Mouse (Mus musculus): ENCODE results near the gene Ppp1r13b. TPM values are rescaled to one million over a fixed set of nuclear protein-coding genes. Genes with fewer than 3 reads are reported as not detected.

Gene Ppp1r13b
- polyA plus RNA-seq, 1 experiment from 2014 or later = 12.5 TPM

- no peak overlapping the region for H3K4me2 ChIP-seq
- WGBS = 90% methylated on average over 4 of the region's 4 CpGs
- peaks cover 34% of the 10 kb centered on the region for H3K36me3 ChIP-seq
- no peak overlapping the region for H3K9ac ChIP-seq
- H3K27me3 ChIP-seq (replicated peaks) = no peaks in the 10 kb centered on the region
- no peak for ATAC-seq (ENCODE audit: extremely low read depth, insufficient number of reproducible peaks, low FRiP score, low TSS enrichment)
- H3K27ac ChIP-seq (replicated peaks) = no peak overlapping the region
- H3K9me3 ChIP-seq = no peaks in the 10 kb centered on the region
- 0 out of 2 replicates have a peak, but pooled peaks cover 7% of the 10 kb centered on the region for H3K4me1 ChIP-seq
- H3K4me3 ChIP-seq = no peak overlapping the region
Measured at GRCm38 (mm10) chr12:111845953-111846352, 62.0 kb downstream of the Ppp1r13b start.

DNA sequence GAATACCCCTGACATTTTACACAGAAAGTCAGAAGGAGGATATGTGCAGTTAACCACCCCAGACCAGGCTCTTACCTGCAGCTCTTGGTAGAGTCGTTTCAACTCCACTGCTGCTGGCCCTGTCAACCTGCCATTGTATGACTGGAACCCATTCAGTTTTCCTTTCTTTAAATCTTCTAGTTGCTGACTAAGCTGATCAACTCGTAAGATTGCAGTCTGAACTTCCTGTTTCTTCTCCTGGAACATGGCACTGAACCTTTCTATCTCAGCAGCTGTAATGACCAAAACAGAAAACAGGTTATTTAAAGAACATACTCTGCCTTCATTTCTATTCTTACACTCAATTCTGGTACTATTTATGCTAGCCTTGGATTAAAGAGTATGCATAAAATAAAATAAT lies 64.4 kb downstream of the Ppp1r13b start:
- no peak for ATAC-seq (ENCODE audit: extremely low read depth, insufficient number of reproducible peaks, low FRiP score, low TSS enrichment)
- Histone ChIP-seq H3K4me3 (no peak overlapping the region), H3K27me3 (replicated peaks) (no peaks in the 10 kb centered on the region), H3K4me1 (0 out of 2 replicates have a peak, but pooled peaks cover 5% of the 10 kb centered on the region), H3K36me3 (peaks cover 55% of the 10 kb centered on the region), H3K4me2 (no peak overlapping the region), H3K9me3 (no peaks in the 10 kb centered on the region), H3K9ac (no peak overlapping the region), H3K27ac (replicated peaks) (no peak overlapping the region)
- WGBS = 50% methylated on average over 2 of the region's 2 CpGs

DNA sequence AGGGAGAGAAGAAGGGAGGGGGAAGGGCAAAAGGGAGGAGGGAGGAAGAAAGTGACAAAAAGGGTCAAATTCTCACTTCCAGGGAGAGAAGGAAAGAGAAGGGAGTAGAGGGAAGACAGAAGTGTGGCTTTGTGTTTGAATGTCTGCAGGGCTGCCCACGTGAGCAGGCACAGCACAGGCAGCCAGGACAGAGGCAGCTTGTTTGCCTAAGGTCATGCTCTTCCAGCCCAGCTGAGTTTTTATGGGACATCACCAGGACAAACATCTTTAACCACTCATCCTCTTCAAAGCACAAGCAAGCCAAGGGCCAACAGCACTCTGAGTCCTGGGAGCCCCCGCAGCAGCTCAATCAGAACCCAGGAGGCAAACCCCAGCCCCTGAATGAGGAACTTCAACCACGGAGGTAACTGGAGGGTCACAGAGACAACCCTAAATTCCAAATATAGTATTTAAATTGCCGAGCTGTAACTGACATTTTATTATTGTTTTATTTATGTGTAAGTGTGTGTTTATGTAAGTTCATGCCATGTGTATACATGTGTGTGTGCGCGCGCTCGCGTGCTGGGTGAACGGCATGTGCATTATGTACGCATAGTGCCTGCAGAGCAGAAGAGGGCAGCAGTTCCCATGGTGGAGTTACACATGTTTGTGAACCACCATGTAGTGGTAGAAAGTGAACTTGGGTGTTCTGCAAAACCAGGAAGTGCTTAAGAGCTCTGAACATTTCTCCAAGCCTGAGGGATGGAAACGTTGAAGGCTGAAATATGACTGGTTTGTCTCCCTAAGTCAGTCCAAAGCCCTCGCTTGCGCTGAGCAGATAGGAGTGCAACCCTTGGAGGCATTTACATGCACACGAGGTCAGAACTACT lies 65.1 kb downstream of the Ppp1r13b start:
- Histone ChIP-seq H3K4me2 (no peak overlapping the region), H3K27me3 (replicated peaks) (no peaks in the 10 kb centered on the region), H3K9me3 (no peaks in the 10 kb centered on the region), H3K27ac (replicated peaks) (no peak overlapping the region), H3K9ac (no peak overlapping the region), H3K4me3 (no peak overlapping the region), H3K36me3 (peaks cover 62% of the 10 kb centered on the region), H3K4me1 (0 out of 2 replicates have a peak, but pooled peaks cover 4% of the 10 kb centered on the region)
- ATAC-seq (ENCODE audit: extremely low read depth, insufficient number of reproducible peaks, low FRiP score, low TSS enrichment) = no peak
- WGBS = 83% methylated on average over 15 of the region's 15 CpGs

- H3K4me2 ChIP-seq = no peak overlapping the region
- 86% methylated on average over 10 of the region's 10 CpGs for WGBS
- H3K9ac ChIP-seq = no peak overlapping the region
- H3K4me1 ChIP-seq = no peaks in the 10 kb centered on the region
- no peak for ATAC-seq (ENCODE audit: extremely low read depth, insufficient number of reproducible peaks, low FRiP score, low TSS enrichment)
- H3K27ac ChIP-seq (replicated peaks) = no peak overlapping the region
- no peak overlapping the region for H3K4me3 ChIP-seq
- H3K27me3 ChIP-seq (replicated peaks) = no peaks in the 10 kb centered on the region
- no peaks in the 10 kb centered on the region for H3K9me3 ChIP-seq
- peaks cover 100% of the 10 kb centered on the region for H3K36me3 ChIP-seq
Measured at GRCm38 (mm10) chr12:111833457-111833856, 74.5 kb downstream of the Ppp1r13b start.

DNA sequence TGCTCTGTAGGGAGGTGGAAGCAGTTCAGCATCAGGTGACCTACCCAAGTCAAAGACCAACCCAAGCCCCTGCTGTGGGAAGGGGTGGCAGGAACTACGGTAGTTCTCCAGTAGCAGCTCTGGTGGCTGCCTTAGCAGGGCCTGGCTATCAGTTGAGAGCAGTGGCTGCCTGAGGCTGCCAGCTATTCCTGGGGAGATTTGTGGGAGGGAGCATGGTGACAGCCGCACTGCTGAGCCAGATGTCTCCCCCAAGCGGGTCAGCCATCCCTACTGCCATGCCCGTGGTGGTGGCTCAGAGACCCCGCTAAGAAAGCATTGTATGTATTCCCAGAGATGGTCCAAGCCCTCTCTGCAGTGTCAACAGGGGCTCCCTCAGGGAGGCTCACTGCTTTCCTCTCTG lies 75.3 kb downstream of the Ppp1r13b start:
- Histone ChIP-seq H3K27ac (replicated peaks) (no peak overlapping the region), H3K9me3 (no peaks in the 10 kb centered on the region), H3K27me3 (replicated peaks) (no peaks in the 10 kb centered on the region), H3K9ac (no peak overlapping the region), H3K36me3 (peaks cover 100% of the 10 kb centered on the region), H3K4me3 (no peak overlapping the region), H3K4me1 (no peaks in the 10 kb centered on the region), H3K4me2 (no peak overlapping the region)
- ATAC-seq (ENCODE audit: extremely low read depth, insufficient number of reproducible peaks, low FRiP score, low TSS enrichment) = no peak
- 67% methylated on average over 5 of the region's 5 CpGs for WGBS

- peaks cover 100% of the 10 kb centered on the region for H3K36me3 ChIP-seq
- no peak overlapping the region for H3K9ac ChIP-seq
- H3K27ac ChIP-seq (replicated peaks) = no peak overlapping the region
- peaks cover 7% of the 10 kb centered on the region for H3K4me1 ChIP-seq
- H3K4me3 ChIP-seq = no peak overlapping the region
- ATAC-seq (ENCODE audit: extremely low read depth, insufficient number of reproducible peaks, low FRiP score, low TSS enrichment) = no peak
- H3K9me3 ChIP-seq = no peaks in the 10 kb centered on the region
- WGBS = 89% methylated on average over 10 of the region's 10 CpGs
- H3K4me2 ChIP-seq = no peak overlapping the region
- H3K27me3 ChIP-seq (replicated peaks) = no peaks in the 10 kb centered on the region
Measured at GRCm38 (mm10) chr12:111830375-111830774, 77.5 kb downstream of the Ppp1r13b start.

GRCm38 (mm10) chr12:111829954-111830353 lies 78.0 kb downstream of the Ppp1r13b start:
- WGBS = 86% methylated on average over 9 of the region's 9 CpGs
- Histone ChIP-seq H3K27ac (replicated peaks) (no peak overlapping the region), H3K9ac (no peak overlapping the region), H3K27me3 (replicated peaks) (no peaks in the 10 kb centered on the region), H3K4me1 (peaks cover 9% of the 10 kb centered on the region), H3K36me3 (peaks cover 100% of the 10 kb centered on the region), H3K9me3 (no peaks in the 10 kb centered on the region), H3K4me3 (no peak overlapping the region), H3K4me2 (no peak overlapping the region)
- ATAC-seq (ENCODE audit: extremely low read depth, insufficient number of reproducible peaks, low FRiP score, low TSS enrichment) = no peak

GRCm38 (mm10) chr12:111829447-111829846 lies 78.5 kb downstream of the Ppp1r13b start:
- Histone ChIP-seq H3K9ac (no peak overlapping the region), H3K4me2 (no peak overlapping the region), H3K9me3 (no peaks in the 10 kb centered on the region), H3K36me3 (peaks cover 100% of the 10 kb centered on the region), H3K4me3 (no peak overlapping the region), H3K4me1 (peaks cover 9% of the 10 kb centered on the region), H3K27ac (replicated peaks) (no peak overlapping the region), H3K27me3 (replicated peaks) (no peaks in the 10 kb centered on the region)
- ATAC-seq (ENCODE audit: extremely low read depth, insufficient number of reproducible peaks, low FRiP score, low TSS enrichment) = no peak
- WGBS = 82% methylated on average over 5 of the region's 5 CpGs

DNA sequence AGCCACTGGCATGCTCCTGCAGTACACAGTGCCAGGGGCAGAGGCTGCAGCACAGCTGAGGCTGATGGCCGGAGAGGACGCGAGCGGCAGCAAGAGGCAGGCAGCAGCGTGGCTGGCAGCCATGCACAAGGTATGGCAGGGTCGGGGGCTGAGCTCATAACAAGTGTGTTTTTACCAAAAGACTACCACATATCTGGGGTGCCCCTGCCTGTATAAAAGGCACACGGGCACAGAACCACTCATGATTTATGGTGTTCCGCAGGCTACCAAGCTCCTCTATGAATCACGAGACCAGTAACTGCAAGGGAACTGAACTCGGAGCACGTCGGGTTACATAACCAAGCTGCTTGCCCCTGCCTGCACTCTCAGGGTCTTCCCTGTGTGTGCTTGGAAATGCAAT lies 80.4 kb downstream of the Ppp1r13b start:
- peaks cover 9% of the 10 kb centered on the region for H3K4me1 ChIP-seq
- WGBS = 90% methylated on average over 12 of the region's 12 CpGs
- ATAC-seq (ENCODE audit: extremely low read depth, insufficient number of reproducible peaks, low FRiP score, low TSS enrichment) = no peak
- H3K4me2 ChIP-seq = no peak overlapping the region
- H3K4me3 ChIP-seq = no peak overlapping the region
- H3K27ac ChIP-seq (replicated peaks) = no peak overlapping the region
- H3K36me3 ChIP-seq = peaks cover 97% of the 10 kb centered on the region
- H3K9me3 ChIP-seq = no peaks in the 10 kb centered on the region
- no peaks in the 10 kb centered on the region for H3K27me3 ChIP-seq (replicated peaks)
- no peak overlapping the region for H3K9ac ChIP-seq

DNA sequence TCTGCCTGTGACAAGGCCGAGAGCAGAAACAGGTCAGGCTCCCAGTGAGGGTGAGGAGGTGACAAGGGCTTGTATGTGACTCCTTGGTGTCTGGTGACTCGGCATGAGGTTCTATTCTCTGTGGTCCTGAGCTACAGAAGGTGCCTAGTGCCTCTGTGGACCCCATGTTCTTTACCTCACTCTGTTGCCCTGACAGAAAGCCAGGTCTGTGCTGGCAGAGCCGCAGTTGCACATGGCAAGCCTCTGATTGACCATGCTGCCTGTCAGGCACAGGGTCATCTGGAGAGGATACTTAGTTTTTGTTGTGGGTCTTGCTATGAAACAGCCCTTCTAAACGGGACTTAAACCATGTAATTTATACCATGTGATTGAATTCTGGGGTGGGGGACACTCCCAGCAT lies 86.0 kb downstream of the Ppp1r13b start:
- H3K36me3 ChIP-seq = peaks cover 50% of the 10 kb centered on the region
- H3K9ac ChIP-seq = no peak overlapping the region
- no peak for ATAC-seq (ENCODE audit: extremely low read depth, insufficient number of reproducible peaks, low FRiP score, low TSS enrichment)
- H3K4me3 ChIP-seq = no peak overlapping the region
- H3K4me2 ChIP-seq = no peak overlapping the region
- no peaks in the 10 kb centered on the region for H3K27me3 ChIP-seq (replicated peaks)
- H3K9me3 ChIP-seq = no peaks in the 10 kb centered on the region
- peaks cover 54% of the 10 kb centered on the region for H3K4me1 ChIP-seq
- no peak overlapping the region for H3K27ac ChIP-seq (replicated peaks)
- 71% methylated on average over 4 of the region's 4 CpGs for WGBS

DNA sequence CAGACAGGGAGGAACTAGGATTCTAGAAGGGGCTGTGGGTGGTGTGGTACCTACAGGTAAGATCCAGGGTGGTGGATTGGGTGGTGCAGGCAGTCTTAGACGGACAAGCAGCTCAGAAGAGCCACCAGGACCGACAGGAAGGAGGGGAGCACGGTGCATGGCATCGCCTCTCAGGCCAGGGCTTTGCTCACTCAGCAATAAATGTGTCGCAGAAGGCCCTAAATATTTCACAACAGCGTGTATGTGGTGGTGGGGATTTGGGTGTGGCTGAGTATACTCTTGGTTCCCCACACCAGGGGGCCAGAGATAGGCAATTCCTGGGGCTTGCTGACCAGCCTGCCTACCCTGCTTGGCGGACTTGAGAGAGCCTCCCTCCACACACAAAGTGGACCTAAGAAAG lies 87.2 kb downstream of the Ppp1r13b start:
- Histone ChIP-seq H3K9ac (no peak overlapping the region), H3K27me3 (replicated peaks) (no peaks in the 10 kb centered on the region), H3K4me2 (no peak overlapping the region), H3K36me3 (peaks cover 38% of the 10 kb centered on the region), H3K9me3 (no peaks in the 10 kb centered on the region), H3K4me1 (peaks cover 63% of the 10 kb centered on the region), H3K4me3 (no peak overlapping the region), H3K27ac (replicated peaks) (no peak overlapping the region)
- no peak for ATAC-seq (ENCODE audit: extremely low read depth, insufficient number of reproducible peaks, low FRiP score, low TSS enrichment)
- 82% methylated on average over 7 of the region's 7 CpGs for WGBS

GRCm38 (mm10) chr12:111819936-111820335 lies 88.0 kb downstream of the Ppp1r13b start:
- Histone ChIP-seq H3K4me3 (no peak overlapping the region), H3K9ac (0 out of 2 replicates have a peak overlapping the region, but pooled peaks have one; percentile 0), H3K27me3 (replicated peaks) (no peaks in the 10 kb centered on the region), H3K4me1 (peaks cover 65% of the 10 kb centered on the region), H3K4me2 (no peak overlapping the region), H3K36me3 (peaks cover 30% of the 10 kb centered on the region), H3K27ac (replicated peaks) (no peak overlapping the region), H3K9me3 (no peaks in the 10 kb centered on the region)
- no peak for ATAC-seq (ENCODE audit: extremely low read depth, insufficient number of reproducible peaks, low FRiP score, low TSS enrichment)
- WGBS = 70% methylated on average over 8 of the region's 8 CpGs

Data from heart, embryonic 13.5 days (tissue).